Mouse (Mus musculus) erythroblast, embryonic 14.5 days (primary cell): ENCODE measurements around the gene Pde4d.

Experiments
- GATA1 ChIP-seq: IDR thresholded peaks from 2 replicates; pipeline ENCODE4 v1.6.1; 2012; ENCODE audit warnings: low read length, inconsistent platforms, mixed read lengths
- TAL1 ChIP-seq: IDR thresholded peaks from 3 replicates; pipeline ENCODE4 v1.6.1; 2012; ENCODE audit warnings: low read length, inconsistent platforms, mixed read lengths

DNA sequence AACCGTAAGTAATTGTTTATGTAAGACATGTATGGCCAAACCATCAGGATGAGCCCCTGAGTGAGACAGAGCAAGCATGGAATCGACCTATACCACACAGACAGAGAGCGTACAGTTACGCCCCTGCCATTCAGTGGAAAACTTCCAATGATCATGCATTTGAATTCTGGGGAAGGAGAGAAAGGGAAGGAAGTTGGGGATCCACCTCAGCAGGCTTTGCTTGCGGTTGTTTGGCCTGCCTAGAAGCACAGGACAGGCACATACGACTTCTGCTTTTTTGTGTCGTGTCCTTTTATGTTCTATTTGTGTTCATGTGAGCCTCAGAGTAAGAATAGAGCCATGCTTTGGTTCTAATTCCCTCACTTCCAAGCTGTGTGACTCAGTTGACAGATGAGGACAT, 849.1 kb downstream of the Pde4d start:
- TF ChIP-seq GATA1 (no peak), TAL1 (no peak)
